Mouse (Mus musculus) skeletal muscle tissue, adult 2 months (tissue): Measurements from ENCODE around the gene Trappc10.
A peak's percentile ranks its signal among the peaks of the same experiment; 100 is the strongest.

Experiments
- DNase-seq: peaks from one replicate; pipeline ENCODE4 v3.0.0-alpha.2; 2012; ENCODE audit warnings: low read depth, low spot score

Gene Trappc10

GRCm38 (mm10) chr10:78160369-78161095 is 83.9 kb downstream of the Trappc10 start:
- no peak for DNase-seq

- DNase-seq = peak; percentile 90
Observed at GRCm38 (mm10) chr10:78159906-78160305, 84.5 kb downstream of the Trappc10 start.

GRCm38 (mm10) chr10:78159252-78159878 is 85.1 kb downstream of the Trappc10 start:
- DNase-seq = no peak

GRCm38 (mm10) chr10:78158041-78158440 is 86.4 kb downstream of the Trappc10 start:
- DNase-seq = no peak

DNA sequence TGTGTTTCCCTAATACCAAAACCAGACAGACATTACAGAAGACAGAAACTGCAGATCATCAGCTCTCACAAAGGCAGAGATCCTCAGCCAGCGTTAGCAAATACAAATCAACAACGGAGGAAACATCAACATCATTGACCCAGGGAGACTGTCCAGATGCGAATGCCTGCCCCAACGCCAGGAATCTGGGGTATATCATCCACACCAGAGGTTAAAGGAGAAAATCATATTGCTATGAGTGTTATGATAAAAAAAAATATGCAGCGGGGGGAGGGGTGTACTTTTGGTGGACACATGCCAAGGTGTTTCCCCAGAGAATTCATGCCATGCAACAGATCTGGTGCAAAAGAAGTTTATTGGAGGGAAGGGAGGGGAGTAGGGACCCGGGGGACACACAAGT is 87.5 kb downstream of the Trappc10 start:
- no peak for DNase-seq

DNA sequence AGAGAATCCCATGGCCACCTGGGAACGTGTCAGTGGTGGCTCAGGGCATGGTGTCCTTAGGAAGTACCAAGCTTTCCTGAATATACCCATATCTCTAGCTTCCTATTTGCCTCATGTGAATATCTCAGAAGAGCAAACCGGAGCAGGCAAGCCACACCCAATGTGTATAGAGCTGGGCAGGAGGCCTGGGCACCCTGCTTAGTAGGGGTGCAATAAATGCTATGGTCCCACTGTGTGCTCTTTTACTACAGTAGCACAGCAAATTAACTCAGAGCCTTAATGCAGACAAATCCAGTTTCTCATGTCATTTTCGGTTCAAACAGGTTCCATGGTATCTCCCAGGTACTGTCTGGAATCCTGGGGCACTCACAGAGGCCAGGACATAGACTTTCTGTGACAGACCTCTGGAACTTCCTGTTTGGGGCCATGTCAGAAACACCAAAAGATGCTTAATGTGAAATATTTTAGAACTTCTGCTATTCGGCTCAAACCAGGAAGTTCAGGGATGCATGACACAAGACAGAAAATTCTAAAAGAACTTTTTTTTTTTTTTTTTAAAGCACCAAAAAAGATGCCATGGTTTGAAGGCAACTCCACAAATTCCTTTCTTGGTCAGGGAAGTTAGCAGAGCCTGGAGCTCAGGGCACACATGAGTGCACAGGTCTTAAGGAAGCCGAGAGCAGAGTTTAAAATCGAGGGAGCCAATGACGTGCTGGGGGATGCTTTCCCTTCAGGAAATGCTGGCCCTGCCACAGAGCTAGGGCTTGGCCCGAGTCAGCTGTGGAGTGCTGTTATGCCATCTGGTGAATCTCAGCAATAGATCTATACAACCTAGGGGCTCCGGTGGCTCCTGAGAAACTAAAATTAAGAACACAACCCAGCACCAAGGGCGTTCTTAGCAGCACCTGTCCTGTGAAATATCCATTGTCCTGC is 95.3 kb downstream of the Trappc10 start:
- DNase-seq = no peak

DNA sequence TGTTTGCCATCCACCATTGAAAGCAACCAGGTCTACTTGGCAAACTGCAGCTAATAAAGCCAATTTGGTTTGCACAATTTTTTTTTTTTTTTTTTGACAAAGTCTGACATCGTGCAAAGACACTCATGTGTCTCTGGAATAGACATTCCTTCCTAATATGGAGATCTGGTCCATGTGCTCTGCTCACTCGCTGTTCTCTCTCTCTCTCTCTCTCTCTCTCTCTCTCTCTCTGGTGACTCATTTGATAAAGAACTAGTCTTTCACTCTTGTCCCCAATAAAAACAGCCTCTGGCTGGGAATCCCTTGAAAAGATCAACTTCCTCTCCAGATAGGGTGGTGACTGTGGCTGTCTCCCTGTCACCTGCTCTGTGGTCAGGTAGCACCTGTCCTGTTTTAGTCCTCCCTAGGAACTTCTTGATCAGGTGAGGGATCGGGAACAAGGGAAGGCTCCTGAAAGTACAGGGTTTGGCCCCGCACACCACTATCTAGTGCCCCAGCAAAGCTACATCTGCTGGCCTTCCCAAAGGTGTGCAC is 96.5 kb downstream of the Trappc10 start:
- no peak for DNase-seq

- no peak for DNase-seq
Observed at GRCm38 (mm10) chr10:78143727-78144505, 100.5 kb downstream of the Trappc10 start.

DNA sequence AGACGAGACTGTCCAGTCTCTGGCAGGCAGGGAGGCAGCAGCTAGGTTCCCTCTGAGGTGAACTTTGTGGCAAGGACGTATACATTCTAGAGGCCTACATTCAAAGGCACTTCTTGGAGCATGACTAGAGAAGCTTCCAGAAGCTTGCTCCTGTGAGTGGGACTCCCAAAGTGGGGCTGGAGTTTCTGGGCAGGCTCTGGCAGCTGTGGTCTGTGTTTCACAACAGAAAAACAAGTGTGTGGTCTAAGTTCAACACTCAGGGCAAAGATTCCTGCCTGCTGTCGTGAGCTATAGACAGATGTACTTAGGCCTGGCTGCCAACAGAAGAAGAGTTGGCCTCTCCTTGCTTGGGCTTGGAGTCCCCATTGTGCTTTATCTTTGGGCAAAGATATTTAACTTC is 103.6 kb downstream of the Trappc10 start:
- DNase-seq = no peak

- DNase-seq = no peak
Observed at GRCm38 (mm10) chr10:78140251-78140600, 104.2 kb downstream of the Trappc10 start.

DNA sequence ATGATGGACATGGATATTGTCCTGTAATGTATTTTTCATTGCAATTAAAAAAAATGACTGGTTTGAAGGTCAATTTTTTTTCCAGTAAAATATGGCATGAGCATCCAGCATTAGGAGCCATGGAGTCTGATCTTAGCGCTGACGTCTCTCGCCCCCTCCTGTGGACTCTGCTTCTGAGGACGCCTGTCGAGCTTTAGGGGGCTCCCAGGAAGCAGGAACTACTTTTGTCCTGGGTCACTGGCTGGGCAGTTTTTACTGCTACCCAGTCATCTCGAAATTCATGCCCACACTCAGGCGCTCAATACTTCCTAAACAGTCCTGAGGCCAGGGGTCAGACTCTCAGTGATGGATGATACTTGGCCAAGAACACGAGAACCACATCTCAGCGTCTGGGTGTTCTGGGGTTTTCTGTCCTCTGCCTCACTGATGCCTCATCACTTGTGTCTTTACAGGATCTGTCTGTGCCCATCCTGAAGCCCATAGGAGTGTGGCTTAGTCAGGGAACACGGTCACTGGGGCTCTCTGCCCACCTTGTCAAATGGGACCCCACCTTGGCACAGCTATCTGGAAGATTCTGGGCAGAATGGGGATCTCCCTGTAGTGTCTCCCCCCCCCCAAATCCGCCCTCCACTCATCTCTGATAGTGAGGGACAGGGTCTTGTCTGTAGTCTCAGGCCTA is 104.7 kb downstream of the Trappc10 start:
- no peak for DNase-seq

DNA sequence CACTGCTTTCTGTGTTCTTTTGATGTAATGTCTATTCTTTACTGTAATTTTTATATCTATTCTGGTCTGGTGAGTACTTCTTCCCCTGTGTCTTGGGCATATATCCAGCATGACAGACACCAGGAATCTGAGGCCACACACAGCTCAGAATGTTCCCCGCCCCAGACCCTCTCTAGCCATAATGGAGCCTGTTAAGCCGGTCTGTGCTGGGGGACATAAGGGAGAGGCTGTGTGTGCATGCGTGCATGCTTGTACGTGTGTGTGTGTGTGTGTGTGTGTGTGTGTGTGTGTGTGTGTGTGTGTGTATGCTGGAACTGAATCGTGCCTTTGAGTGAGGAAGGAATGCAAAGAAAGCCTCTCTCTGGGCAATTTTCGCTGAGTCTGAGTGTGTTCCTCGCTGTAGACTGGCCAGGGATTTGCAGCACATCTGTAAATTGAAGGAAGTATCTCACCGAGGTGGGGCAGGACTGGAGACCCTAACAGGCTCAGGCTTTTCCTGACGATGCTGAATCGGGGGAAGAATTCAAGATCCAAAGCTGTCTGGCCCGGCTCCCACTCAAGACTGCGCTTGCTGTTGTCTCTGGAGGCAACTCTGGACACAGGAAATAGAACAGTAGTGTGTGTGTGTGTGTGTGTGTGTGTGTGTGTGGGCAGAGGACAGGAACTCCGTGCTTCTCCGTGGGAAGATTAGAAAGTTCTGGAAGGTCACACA is 105.5 kb downstream of the Trappc10 start:
- no peak for DNase-seq

DNA sequence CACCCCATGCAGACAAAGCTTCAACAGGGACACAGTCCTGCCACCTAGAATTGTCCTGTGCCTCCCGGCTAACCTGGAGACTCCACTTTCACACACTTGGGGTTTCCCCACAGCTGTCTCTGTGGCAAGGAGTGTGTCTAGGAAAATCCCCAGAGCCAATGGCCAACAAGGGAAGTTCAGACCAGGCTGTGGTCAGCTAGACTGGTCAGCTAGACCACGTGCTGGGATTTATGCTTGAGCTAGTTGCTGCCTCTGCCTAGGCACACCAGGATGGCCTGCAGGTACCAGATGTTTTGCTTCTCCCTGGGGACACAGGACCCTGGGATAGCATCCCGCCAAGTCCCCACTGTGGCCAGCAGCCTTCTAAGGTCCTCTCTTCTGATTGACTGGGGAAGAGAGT is 107.2 kb downstream of the Trappc10 start:
- DNase-seq = no peak
